Mouse (Mus musculus) intestine, postnatal 0 days (tissue): ENCODE measurements around the gene Mixl1. TPM values are rescaled to one million over a fixed set of nuclear protein-coding genes. Genes with fewer than 3 reads are reported as not detected.
A peak's percentile ranks its signal among the peaks of the same experiment; 100 is the strongest.

Experiments
- ATAC-seq: fragments of 200-750 bp; cut with Nextera tagmentation; 2 replicates; pipeline ENCODE4 v1.8.0; 2017; ENCODE audit warnings: mild to moderate bottlenecking, moderate TSS enrichment, moderate library complexity
- H3K27ac ChIP-seq: fragments of 300-500 bp; sonication (generic); 2 replicates; pipeline ENCODE4 v1.5.1; 2014; ENCODE audit warnings: mild to moderate bottlenecking, low read depth, low read length, moderate library complexity
- H3K27me3 ChIP-seq: fragments of 300-500 bp; sonication (generic); replicated peaks from 2 replicates; pipeline ENCODE4 v1.6.1; 2014; ENCODE audit warnings: low read length, mixed read lengths; ENCODE audit not compliant: control insufficient read depth, insufficient read depth
- H3K36me3 ChIP-seq: fragments of 300-500 bp; sonication (generic); 2 replicates; pipeline ENCODE4 v1.6.1; 2014; ENCODE audit warnings: mild to moderate bottlenecking, moderate library complexity; ENCODE audit not compliant: control insufficient read depth, insufficient read depth
- H3K4me1 ChIP-seq: fragments of 300-500 bp; sonication (generic); replicated peaks from 2 replicates; pipeline ENCODE4 v1.6.1; 2014; ENCODE audit warnings: antibody characterized with exemption, low read length, mixed read lengths; ENCODE audit not compliant: control insufficient read depth, insufficient read depth
- H3K4me2 ChIP-seq: fragments of 300-500 bp; sonication (generic); replicated peaks from 2 replicates; pipeline ENCODE4 v1.6.1; 2014; ENCODE audit warnings: low read depth, mild to moderate bottlenecking, moderate library complexity
- H3K4me3 ChIP-seq: fragments of 300-500 bp; sonication (generic); 2 replicates; pipeline ENCODE4 v1.5.1; 2014; ENCODE audit warnings: low read depth, low read length
- H3K9ac ChIP-seq: fragments of 300-500 bp; sonication (generic); 2 replicates; pipeline ENCODE4 v1.6.1; 2014; ENCODE audit warnings: mild to moderate bottlenecking, low read depth, low read length
- H3K9me3 ChIP-seq: fragments of 300-500 bp; sonication (generic); 2 replicates; pipeline ENCODE4 v1.6.1; 2016; ENCODE audit warnings: mixed run types; ENCODE audit not compliant: control insufficient read depth
- CTCF ChIP-seq: sonication (generic); IDR thresholded peaks from 2 replicates; pipeline ENCODE4 v1.5.1; 2016; ENCODE audit warnings: low read depth, mild to moderate bottlenecking, control low read depth, antibody characterized with exemption, moderate library complexity
- WGBS: fragments of 180-500 bp; shearing (Covaris S2); extraction: QIAGEN DNeasy Blood & Tissue Kit; methylation state at CpG from one replicate; pipeline ENCODE4 v1.1.7; 2014; 5-methylcytosine and 5-hydroxymethylcytosine counted together
- polyA plus RNA-seq: library from polyadenylated mRNA; unstranded; fragments of >200 nt; fragmentation: Nextera tagmentation; extraction: Ambion mirVana; gene quantifications from 2 replicates; pipeline ENCODE4 v1.2.1, GENCODE M21; 2015

Mixl1 gene
- polyA plus RNA-seq, result not detected in 2 replicates

- Histone ChIP-seq H3K27me3 (peaks cover 27% of the 10 kb centered on the region), H3K9ac (no peak within 1 kb of the TSS), H3K27ac (no peak within 1 kb of the TSS), H3K4me1 (no peaks in the 10 kb centered on the region), H3K36me3 (no peaks in the 10 kb centered on the region), H3K9me3 (no peaks in the 10 kb centered on the region), H3K4me2 (peak within 1 kb of the TSS; percentile 80), H3K4me3 (peak within 1 kb of the TSS; percentile 42)
- no peak for TF ChIP-seq CTCF
- WGBS, result 2% methylated on average over 68 of the region's 79 CpGs
- no peak for ATAC-seq
These were observed at the start of gene Mixl1 for GRCm38 (mm10) chr1:180696626-180697352. Mixl1 (minus strand) TSS chr1:180697034.

- ATAC-seq, result no peak
- no peak overlapping the region for H3K27ac ChIP-seq
- H3K4me2 ChIP-seq, result 0 out of 2 replicates have a peak overlapping the region, but pooled peaks have one; percentile 21
- no peaks in the 10 kb centered on the region for H3K9me3 ChIP-seq
- no peaks in the 10 kb centered on the region for H3K27me3 ChIP-seq
- no peak overlapping the region for H3K4me3 ChIP-seq
- TF ChIP-seq CTCF, result no peak
- H3K4me1 ChIP-seq, result no peaks in the 10 kb centered on the region; the same call in 1 of the 2 replicates
- H3K36me3 ChIP-seq, result peaks cover under 1% of the 10 kb centered on the region
- WGBS, result 85% methylated on average over 3 of the region's 3 CpGs
- H3K9ac ChIP-seq, result no peak overlapping the region
These were observed 32.4 kb upstream of the Mixl1 start for GRCm38 (mm10) chr1:180729231-180729630.

DNA sequence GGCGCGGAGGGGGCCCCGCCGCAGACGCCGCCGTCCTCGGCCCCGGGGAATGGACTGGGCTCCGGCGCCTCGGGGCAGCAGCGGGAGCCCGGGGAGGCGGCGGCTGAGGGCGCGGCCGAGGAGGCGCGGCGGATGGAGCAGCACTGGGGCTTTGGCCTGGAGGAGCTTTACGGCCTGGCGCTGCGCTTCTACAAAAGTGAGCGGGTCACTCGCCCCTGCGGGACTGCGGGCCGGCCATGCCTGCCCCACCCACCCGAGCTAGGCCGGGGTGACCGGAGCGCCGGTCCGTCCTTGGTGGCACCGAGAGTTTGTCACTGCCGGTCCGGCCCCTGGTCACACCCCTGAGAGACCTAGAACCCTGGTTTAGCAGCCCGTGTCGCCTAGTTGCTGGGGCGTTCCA, 29.3 kb upstream of the Mixl1 start:
- no peaks in the 10 kb centered on the region for H3K9me3 ChIP-seq
- no peaks in the 10 kb centered on the region for H3K36me3 ChIP-seq
- TF ChIP-seq CTCF, result no peak
- no peaks in the 10 kb centered on the region; the same call in 1 of the 2 replicates for H3K4me1 ChIP-seq
- peak overlapping the region; percentile 99 for H3K4me3 ChIP-seq
- H3K9ac ChIP-seq, result peak overlapping the region; percentile 94
- H3K27me3 ChIP-seq, result no peaks in the 10 kb centered on the region
- H3K27ac ChIP-seq, result peak overlapping the region; percentile 94
- peak overlapping the region; percentile 75 for H3K4me2 ChIP-seq
- 0% methylated on average over 39 of the region's 42 CpGs for WGBS
- peak; percentile 70 for ATAC-seq

DNA sequence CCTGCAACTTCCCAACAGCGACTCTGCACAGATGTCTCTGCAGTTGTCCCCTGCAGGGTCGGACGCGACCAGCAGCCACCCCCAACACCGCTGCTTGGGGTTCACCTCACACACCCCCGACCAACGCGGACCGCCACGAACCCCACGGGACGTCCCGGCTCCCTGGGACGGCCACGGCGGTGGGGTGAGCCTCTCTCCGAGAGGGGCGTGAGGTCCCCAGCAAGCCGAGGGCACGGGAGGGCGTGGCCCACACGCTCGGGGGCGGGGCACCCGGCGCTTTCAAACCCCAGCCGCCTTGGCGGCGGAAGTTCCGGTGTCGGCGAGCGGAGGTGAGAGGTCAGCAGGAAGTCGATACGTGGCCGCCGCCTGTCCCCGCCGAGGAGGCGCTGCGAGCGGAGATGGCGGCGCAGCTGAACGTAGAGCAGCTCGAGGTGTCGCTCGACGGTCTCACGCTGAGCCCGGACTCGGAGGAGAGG, 28.9 kb upstream of the Mixl1 start, which contains the start of gene Acbd3:
Gene Acbd3 (plus strand): TSS at position 340 of the 476 bp plus-strand sequence.
- H3K4me2 ChIP-seq, result peak within 1 kb of the TSS; percentile 75
- no peaks in the 10 kb centered on the region; the same call in 1 of the 2 replicates for H3K4me1 ChIP-seq
- under 1% methylated on average over 52 of the region's 52 CpGs for WGBS
- H3K4me3 ChIP-seq, result peak within 1 kb of the TSS; percentile 99
- no peaks in the 10 kb centered on the region for H3K27me3 ChIP-seq
- TF ChIP-seq CTCF, result peak; percentile 39
- peak within 1 kb of the TSS; percentile 94 for H3K27ac ChIP-seq
- peak within 1 kb of the TSS; percentile 94 for H3K9ac ChIP-seq
- no peaks in the 10 kb centered on the region for H3K9me3 ChIP-seq
- ATAC-seq, result peak; percentile 90
- H3K36me3 ChIP-seq, result no peaks in the 10 kb centered on the region

DNA sequence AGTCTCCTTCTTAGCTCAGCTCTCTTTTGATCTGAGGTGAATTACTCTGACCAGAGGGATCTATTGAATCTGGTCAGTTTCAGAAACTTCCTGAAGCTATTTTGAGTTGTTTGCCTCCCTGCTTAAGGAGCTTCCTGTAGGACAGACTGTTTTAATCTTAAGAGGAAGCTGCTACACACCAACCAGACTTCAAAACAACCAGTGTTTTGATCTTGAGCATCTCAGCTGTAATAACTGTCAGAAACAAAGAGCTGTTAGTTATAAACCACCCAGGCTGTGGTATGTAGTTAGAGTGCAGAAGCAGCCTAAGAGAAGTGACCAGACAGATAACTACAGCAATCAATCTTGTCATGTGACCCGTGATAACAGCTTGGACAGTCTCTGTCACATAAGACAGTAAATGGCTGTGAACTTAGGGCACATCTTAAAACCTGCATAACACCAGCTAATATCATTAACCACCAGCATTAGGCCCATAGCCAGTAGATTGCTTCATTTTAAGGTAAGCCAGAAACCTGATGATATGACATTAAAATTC, 26.9 kb upstream of the Mixl1 start:
- no peak for TF ChIP-seq CTCF
- Histone ChIP-seq H3K9ac (no peak overlapping the region), H3K27me3 (no peaks in the 10 kb centered on the region), H3K27ac (no peak overlapping the region), H3K9me3 (no peaks in the 10 kb centered on the region), H3K4me3 (no peak overlapping the region), H3K4me1 (no peaks in the 10 kb centered on the region; the same call in 1 of the 2 replicates), H3K36me3 (no peaks in the 10 kb centered on the region), H3K4me2 (no peak overlapping the region)
- no peak for ATAC-seq
- 20% methylated on average over 1 of the region's 1 CpGs for WGBS

DNA sequence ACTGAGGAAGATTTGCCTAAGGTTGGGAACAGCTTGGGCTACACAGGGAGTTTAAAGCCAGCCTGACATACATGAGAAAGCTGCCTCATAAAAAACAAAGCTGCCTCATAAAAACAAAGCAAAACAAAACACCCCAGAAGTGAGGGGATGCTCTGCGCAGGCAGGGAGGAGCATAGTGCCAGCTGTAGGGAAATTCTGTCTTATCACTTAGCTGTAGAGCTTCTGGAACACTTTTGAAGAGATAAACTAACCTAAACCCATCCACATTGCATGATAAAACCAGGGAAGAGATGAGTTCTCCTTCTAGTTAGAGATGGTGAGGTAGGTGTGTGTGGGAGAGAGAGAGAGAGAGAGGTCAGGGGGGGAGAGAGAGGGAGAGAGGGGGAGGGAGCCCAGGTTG, 25.8 kb upstream of the Mixl1 start:
- WGBS, result 63% methylated on average over 1 of the region's 1 CpGs
- no peak for TF ChIP-seq CTCF

More for the DNA sequence above, 25.8 kb upstream of the Mixl1 start:
- H3K27ac ChIP-seq, result no peak overlapping the region
- H3K36me3 ChIP-seq, result no peaks in the 10 kb centered on the region
- H3K9ac ChIP-seq, result no peak overlapping the region
- H3K4me3 ChIP-seq, result no peak overlapping the region
- H3K4me2 ChIP-seq, result no peak overlapping the region
- no peaks in the 10 kb centered on the region for H3K27me3 ChIP-seq
- no peak for ATAC-seq
- no peaks in the 10 kb centered on the region for H3K9me3 ChIP-seq
- no peaks in the 10 kb centered on the region for H3K4me1 ChIP-seq
